Mouse (Mus musculus) spleen, adult 2 months (tissue): ENCODE results near the gene Higd2a.

Source experiments
- CTCF ChIP-seq: fragments of 200-500 bp; IDR thresholded peaks from 2 replicates; pipeline ENCODE4 v1.5.1; 2011; ENCODE audit warnings: mild to moderate bottlenecking, inconsistent platforms; ENCODE audit not compliant: insufficient read depth, insufficient read length, insufficient replicate concordance; ENCODE audit errors: extremely low read depth
- POLR2A ChIP-seq: fragments of 200-500 bp; IDR thresholded peaks from 2 replicates; pipeline ENCODE4 v1.6.1; 2011; ENCODE audit warnings: low read depth, low read length, inconsistent platforms

DNA sequence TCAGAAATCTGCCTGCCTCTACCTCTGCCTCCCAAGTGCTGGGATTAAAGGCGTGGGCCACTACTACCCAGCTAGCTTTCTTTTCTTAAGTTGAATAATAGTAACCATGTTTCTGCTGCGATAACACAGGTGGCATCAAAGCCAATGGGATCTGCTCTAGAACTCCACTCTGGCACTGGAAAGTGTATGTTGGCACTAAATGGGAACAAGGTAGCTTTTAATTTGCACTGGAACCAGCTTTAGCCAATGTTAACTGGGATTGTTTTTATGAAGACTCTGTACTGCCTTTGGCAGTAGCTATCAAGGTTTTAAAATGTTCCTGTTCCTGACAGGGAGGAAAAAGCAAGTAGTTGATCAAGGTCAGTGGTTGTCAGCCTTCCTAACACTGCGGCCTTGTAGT, 45.0 kb downstream of the Higd2a start:
- TF ChIP-seq POLR2A, result no peak
- no peak for TF ChIP-seq CTCF
